Mouse (Mus musculus) embryo, embryonic 11 days (tissue): Measurements from ENCODE around the gene Peg3.
A peak's percentile ranks its signal among the peaks of the same experiment; 100 is the strongest.
"Not testable (repeated sequence)": the region's sequence is repeated elsewhere in the genome, so short reads cannot be mapped to it uniquely, and the experiment has no call there.

Experiments used
- DNase-seq: peaks from one replicate; pipeline ENCODE4 v3.0.0-alpha.2; 2015

The Peg3 gene

GRCm38 (mm10) chr7:6730241-6730640 is at the start of gene Peg3, which contains the start of gene Usp29:
Gene Peg3 (minus strand): TSS chr7:6730431.
Gene Usp29 (plus strand): TSS chr7:6730578.
- DNase-seq = peak; percentile 93

- no peak for DNase-seq
Measured at GRCm38 (mm10) chr7:6779172-6779571, 48.9 kb upstream of the Peg3 start.

- DNase-seq = peak; percentile 38
Measured at GRCm38 (mm10) chr7:6777689-6778088, 47.5 kb upstream of the Peg3 start.

GRCm38 (mm10) chr7:6777107-6777506 is 46.9 kb upstream of the Peg3 start:
- DNase-seq = no peak

GRCm38 (mm10) chr7:6776314-6777059 is 46.3 kb upstream of the Peg3 start:
- no peak for DNase-seq

GRCm38 (mm10) chr7:6773865-6774413 is 43.7 kb upstream of the Peg3 start:
- DNase-seq = not testable (repeated sequence)

GRCm38 (mm10) chr7:6770286-6770685 is 40.1 kb upstream of the Peg3 start:
- DNase-seq = peak; percentile 84

- DNase-seq = no peak
Measured at GRCm38 (mm10) chr7:6765240-6765639, 35.0 kb upstream of the Peg3 start.

- no peak for DNase-seq
Measured at GRCm38 (mm10) chr7:6760170-6760569, 29.9 kb upstream of the Peg3 start.

- DNase-seq = no peak
Measured at GRCm38 (mm10) chr7:6759698-6760097, 29.5 kb upstream of the Peg3 start.

- no peak for DNase-seq
Measured at GRCm38 (mm10) chr7:6756777-6757291, 26.6 kb upstream of the Peg3 start.

- DNase-seq = peak; percentile 59
Measured at GRCm38 (mm10) chr7:6753440-6753839, 23.2 kb upstream of the Peg3 start.

GRCm38 (mm10) chr7:6749196-6749595 is 19.0 kb upstream of the Peg3 start:
- DNase-seq = no peak

- peak; percentile 57 for DNase-seq
Measured at GRCm38 (mm10) chr7:6744281-6744904, 14.2 kb upstream of the Peg3 start.

- no peak for DNase-seq
Measured at GRCm38 (mm10) chr7:6736060-6736459, 5.8 kb upstream of the Peg3 start.

- DNase-seq = peak; percentile 21
Measured at GRCm38 (mm10) chr7:6731930-6732329, 1.7 kb upstream of the Peg3 start.

GRCm38 (mm10) chr7:6731373-6731772 is 1.1 kb upstream of the Peg3 start:
- DNase-seq = no peak

- peak; percentile 62 for DNase-seq
Measured at GRCm38 (mm10) chr7:6730801-6731200, 570 bp upstream of the Peg3 start.

- DNase-seq = peak; percentile 95
Measured at GRCm38 (mm10) chr7:6729061-6729817, 992 bp downstream of the Peg3 start.

GRCm38 (mm10) chr7:6728263-6728931 is 1.8 kb downstream of the Peg3 start:
- peak; percentile 93 for DNase-seq

GRCm38 (mm10) chr7:6727351-6728121 is 2.7 kb downstream of the Peg3 start:
- DNase-seq = peak; percentile 81

GRCm38 (mm10) chr7:6709396-6709795 is 20.8 kb downstream of the Peg3 start:
- DNase-seq = no peak
